Mouse (Mus musculus) stomach, postnatal 0 days (tissue): ENCODE results near the gene 2610528J11Rik. TPM values are rescaled to one million over a fixed set of nuclear protein-coding genes. Genes with fewer than 3 reads are reported as not detected.

Source experiments
- ATAC-seq: fragments of 200-750 bp; cut with Nextera tagmentation; 2 replicates; pipeline ENCODE4 v1.8.0; 2017; ENCODE audit not compliant: low FRiP score, low TSS enrichment
- DNase-seq: peaks from one replicate; pipeline ENCODE4 v3.0.0-alpha.2; 2016; ENCODE audit warnings: low spot score
- H3K27ac ChIP-seq: fragments of 300-500 bp; sonication (generic); replicated peaks from 2 replicates; pipeline ENCODE4 v1.5.1; 2014; ENCODE audit warnings: mild to moderate bottlenecking, control low read depth
- H3K27me3 ChIP-seq: fragments of 300-500 bp; sonication (generic); 2 replicates; pipeline ENCODE4 v1.6.1; 2014; ENCODE audit warnings: low read length; ENCODE audit not compliant: control insufficient read depth, insufficient read depth
- H3K36me3 ChIP-seq: fragments of 300-500 bp; sonication (generic); 2 replicates; pipeline ENCODE4 v1.6.1; 2014; ENCODE audit warnings: low read length, mixed read lengths; ENCODE audit not compliant: control insufficient read depth, insufficient read depth
- H3K4me1 ChIP-seq: fragments of 300-500 bp; sonication (generic); replicated peaks from 2 replicates; pipeline ENCODE4 v1.6.1; 2014; ENCODE audit warnings: antibody characterized with exemption; ENCODE audit not compliant: control insufficient read depth, insufficient read depth
- H3K4me2 ChIP-seq: fragments of 300-500 bp; sonication (generic); replicated peaks from 2 replicates; pipeline ENCODE4 v1.6.1; 2014; ENCODE audit warnings: low read depth, mild to moderate bottlenecking, control low read depth, moderate library complexity
- H3K4me3 ChIP-seq: fragments of 300-500 bp; sonication (generic); 2 replicates; pipeline ENCODE4 v1.5.1; 2014; ENCODE audit warnings: low read depth, low read length, control low read depth
- H3K9ac ChIP-seq: fragments of 300-500 bp; sonication (generic); 2 replicates; pipeline ENCODE4 v1.6.1; 2014; ENCODE audit warnings: mild to moderate bottlenecking, low read length, control low read depth, mixed read lengths
- H3K9me3 ChIP-seq: fragments of 300-500 bp; sonication (generic); 2 replicates; pipeline ENCODE4 v1.6.1; 2016; ENCODE audit warnings: low read length; ENCODE audit not compliant: control insufficient read depth
- CTCF ChIP-seq: IDR thresholded peaks from 2 replicates; pipeline ENCODE4 v1.5.1; 2016; ENCODE audit warnings: antibody characterized with exemption, low read depth, mild to moderate bottlenecking, moderate library complexity
- EP300 ChIP-seq: optimal IDR thresholded peaks from 2 replicates; pipeline ENCODE3; 2016; ENCODE audit warnings: antibody characterized with exemption
- WGBS: fragments of 180-500 bp; shearing (Covaris S2); extraction: QIAGEN DNeasy Blood & Tissue Kit; methylation state at CpG from one replicate; pipeline ENCODE4 v1.1.7; 2014; 5-methylcytosine and 5-hydroxymethylcytosine counted together
- polyA plus RNA-seq: library from polyadenylated mRNA; unstranded; fragments of >200 nt; fragmentation: Nextera tagmentation; extraction: Ambion mirVana; gene quantifications from 2 replicates; pipeline ENCODE4 v1.2.1, GENCODE M21; 2015

2610528J11Rik gene
- polyA plus RNA-seq, 1 experiment from 2014 or later = 56.8 TPM

DNA sequence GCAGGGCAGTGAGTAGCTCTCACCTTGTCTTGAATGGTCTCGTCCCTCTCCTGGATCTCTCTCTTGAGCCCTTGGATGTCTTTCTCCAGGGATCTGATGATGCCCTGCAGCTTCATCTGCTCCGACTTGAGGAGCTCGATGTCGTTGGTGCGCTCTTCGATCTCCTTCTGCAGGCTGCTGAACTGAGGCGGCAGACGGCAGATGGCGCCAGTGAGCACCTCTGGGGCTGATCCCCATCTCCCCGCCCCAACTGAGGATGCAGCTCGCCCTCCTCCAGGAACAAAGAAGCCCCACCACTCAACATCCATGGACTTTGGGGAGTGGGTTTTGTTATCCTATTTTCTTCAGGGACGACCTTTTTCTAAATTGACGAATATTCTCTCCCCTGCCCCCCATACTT lies 52.5 kb downstream of the 2610528J11Rik start:
- WGBS = 50% methylated on average over 13 of the region's 13 CpGs
- Histone ChIP-seq H3K4me1 (no peaks in the 10 kb centered on the region), H3K4me2 (no peak overlapping the region), H3K27ac (no peak overlapping the region), H3K36me3 (no peaks in the 10 kb centered on the region), H3K9me3 (no peaks in the 10 kb centered on the region), H3K4me3 (no peak overlapping the region), H3K27me3 (no peaks in the 10 kb centered on the region), H3K9ac (no peak overlapping the region)
- no peak for ATAC-seq
- DNase-seq = peak; percentile 47
- TF ChIP-seq EP300 = no peak
- TF ChIP-seq CTCF = peak; percentile 69

Other genes starting within 250 kb of the 2610528J11Rik start
- gene Ptprf, start 235.6 kb upstream of the 2610528J11Rik start, polyA plus RNA-seq = 30.1 and 34.1 TPM in 2 replicates
- 2.1 and 2.4 TPM in 2 replicates for gene Szt2, start 117.7 kb upstream of the 2610528J11Rik start, polyA plus RNA-seq
- 86.7 and 87.3 TPM in 2 replicates for gene Med8, start 117.7 kb upstream of the 2610528J11Rik start, polyA plus RNA-seq
- 366 and 374 TPM in 2 replicates for gene Elovl1, start 98.9 kb upstream of the 2610528J11Rik start, polyA plus RNA-seq
- gene Cdc20, start 89.6 kb upstream of the 2610528J11Rik start, polyA plus RNA-seq = 50.0 and 67.3 TPM in 2 replicates
- gene Mpl, start 69.5 kb upstream of the 2610528J11Rik start, polyA plus RNA-seq = 0.05 and 0.06 TPM in 2 replicates
- 9.2 and 9.3 TPM in 2 replicates for gene Tie1, start 36.9 kb upstream of the 2610528J11Rik start, polyA plus RNA-seq
- gene Tmem125, start 17.0 kb downstream of the 2610528J11Rik start, polyA plus RNA-seq = 41.3 and 42.7 TPM in 2 replicates
- 1.2 and 1.3 TPM in 2 replicates for gene Cfap57, start 93.8 kb downstream of the 2610528J11Rik start, polyA plus RNA-seq
- 90.4 and 94.5 TPM in 2 replicates for gene Ebna1bp2, start 93.8 kb downstream of the 2610528J11Rik start, polyA plus RNA-seq
- gene Olfr62, start 132.0 kb downstream of the 2610528J11Rik start, polyA plus RNA-seq = not detected in 2 replicates
- not detected in 2 replicates for gene Olfr1342, start 165.8 kb downstream of the 2610528J11Rik start, polyA plus RNA-seq
- not detected in 2 replicates for gene Olfr1341, start 176.5 kb downstream of the 2610528J11Rik start, polyA plus RNA-seq
- gene Olfr1340, start 193.1 kb downstream of the 2610528J11Rik start, polyA plus RNA-seq = not detected in 2 replicates
- not detected in 2 replicates for gene Olfr1339, start 205.2 kb downstream of the 2610528J11Rik start, polyA plus RNA-seq
- not detected in 2 replicates for gene Olfr1338, start 231.7 kb downstream of the 2610528J11Rik start, polyA plus RNA-seq